Mouse (Mus musculus) small intestine, adult 2 months (tissue): Measurements from ENCODE around the gene Fntb. TPM values are rescaled to one million over a fixed set of nuclear protein-coding genes. Genes with fewer than 3 reads are reported as not detected.

ENCODE experiments used
- H3K27ac ChIP-seq: fragments of 200-500 bp; 2 replicates; pipeline ENCODE4 v1.5.1; 2012; ENCODE audit warnings: low read depth, low read length, control low read depth, inconsistent platforms; ENCODE audit not compliant: insufficient read depth
- H3K27me3 ChIP-seq: fragments of 200-500 bp; 2 replicates; pipeline ENCODE4 v1.6.1; 2012; ENCODE audit warnings: mild to moderate bottlenecking, moderate library complexity, low read length, inconsistent platforms; ENCODE audit not compliant: control insufficient read depth, insufficient read depth
- H3K36me3 ChIP-seq: fragments of 200-500 bp; 2 replicates; pipeline ENCODE4 v1.6.1; 2012; ENCODE audit warnings: mild to moderate bottlenecking, low read length, control low read depth, inconsistent platforms; ENCODE audit not compliant: control insufficient read depth, insufficient read depth
- H3K4me1 ChIP-seq: fragments of 200-500 bp; 2 replicates; pipeline ENCODE4 v1.6.1; 2012; ENCODE audit warnings: low read length, inconsistent platforms, mixed read lengths; ENCODE audit not compliant: control insufficient read depth, insufficient read depth, insufficient read length
- H3K4me3 ChIP-seq: fragments of 200-500 bp; 2 replicates; pipeline ENCODE4 v1.5.1; 2012; ENCODE audit warnings: low read depth, mild to moderate bottlenecking, control low read depth, inconsistent platforms, low read length, moderate library complexity
- CTCF ChIP-seq: fragments of 200-500 bp; IDR thresholded peaks from 2 replicates; pipeline ENCODE4 v1.5.1; 2012; ENCODE audit warnings: low read depth, mild to moderate bottlenecking, control low read depth, inconsistent platforms, low read length, moderate library complexity, mixed read lengths; ENCODE audit not compliant: insufficient replicate concordance, insufficient read length; ENCODE audit errors: extremely low read depth
- POLR2A ChIP-seq: fragments of 200-500 bp; IDR thresholded peaks from 2 replicates; pipeline ENCODE4 v1.6.1; 2012; ENCODE audit warnings: low read depth, mild to moderate bottlenecking, control low read depth, inconsistent platforms, low read length, moderate library complexity
- WGBS: fragments of 180-500 bp; shearing (Covaris S2); methylation state at CpG from one replicate; pipeline ENCODE4 v1.1.7; 2018; 5-methylcytosine and 5-hydroxymethylcytosine counted together
- polyA plus RNA-seq: library from polyadenylated mRNA; depleted of rRNA; stranded (reverse); fragments of >200 nt; gene quantifications from 2 replicates; pipeline ENCODE4 v1.2.3, GENCODE M21; 2012

Fntb gene
- polyA plus RNA-seq, 1 experiment: 27.1 TPM

DNA sequence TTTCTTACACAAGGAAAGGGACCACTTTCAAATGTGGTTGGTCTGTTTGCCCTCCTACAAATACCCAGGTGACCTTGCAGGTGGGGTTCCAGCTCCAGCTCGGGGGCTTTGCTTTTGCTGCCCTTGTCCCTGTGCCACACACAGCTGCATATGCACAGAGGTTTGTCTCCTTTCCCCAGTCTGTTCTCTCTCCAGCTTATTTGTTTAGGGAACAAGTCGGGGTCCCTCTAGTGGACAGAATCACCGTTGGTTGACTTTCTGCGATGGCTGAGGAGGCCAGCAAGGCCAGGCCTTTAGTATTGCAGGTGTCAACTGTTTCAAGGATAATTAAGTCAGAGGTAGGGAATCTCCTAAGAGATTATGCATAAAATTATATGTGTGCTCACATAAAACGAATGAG lies 113.9 kb downstream of the Fntb start:
- H3K27me3 ChIP-seq: no peaks in the 10 kb centered on the region
- H3K36me3 ChIP-seq: peaks cover 7% of the 10 kb centered on the region; the same call in 1 of the 2 replicates
- TF ChIP-seq CTCF: peak; percentile 80; the same call in 1 of the 2 replicates
- TF ChIP-seq POLR2A: no peak
- H3K4me3 ChIP-seq: no peak overlapping the region
- 12% methylated on average over 5 of the region's 5 CpGs for WGBS
- H3K4me1 ChIP-seq: peaks cover 7% of the 10 kb centered on the region; the same call in 1 of the 2 replicates
- no peak overlapping the region for H3K27ac ChIP-seq

GRCm38 (mm10) chr12:76880131-76880530 lies 114.7 kb downstream of the Fntb start:
- WGBS: 89% methylated on average over 4 of the region's 4 CpGs
- no peaks in the 10 kb centered on the region for H3K27me3 ChIP-seq

DNA sequence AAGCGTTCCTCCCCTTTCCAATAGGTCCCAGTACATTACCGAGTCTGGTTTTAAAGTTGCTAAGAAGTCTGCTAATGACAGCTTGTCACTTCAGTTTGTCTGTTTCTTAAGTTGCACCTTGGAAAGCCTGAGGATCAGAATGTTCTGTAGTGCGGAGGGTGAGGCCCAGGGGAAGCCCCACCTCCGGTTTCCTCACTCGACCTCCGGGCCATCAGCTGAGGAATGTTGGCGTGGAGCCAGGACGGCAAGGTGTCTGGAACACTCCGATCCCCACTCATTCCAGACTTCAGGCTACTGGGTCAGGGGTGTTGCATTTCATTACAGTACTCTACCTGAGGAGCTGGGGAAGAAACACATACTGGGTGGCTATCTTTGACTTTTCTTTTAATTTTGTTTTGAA lies 118.4 kb downstream of the Fntb start:
- WGBS: 13% methylated on average over 9 of the region's 9 CpGs
- Histone ChIP-seq H3K4me3 (no peak overlapping the region), H3K27me3 (no peaks in the 10 kb centered on the region), H3K4me1 (peaks cover 16% of the 10 kb centered on the region), H3K36me3 (no peaks in the 10 kb centered on the region), H3K27ac (peak overlapping the region; percentile 95)
- TF ChIP-seq POLR2A: no peak
- TF ChIP-seq CTCF: no peak

More at GRCm38 (mm10) chr12:76880131-76880530, 114.7 kb downstream of the Fntb start:
- Histone ChIP-seq H3K4me3 (no peak overlapping the region), H3K36me3 (0 out of 2 replicates have a peak, but pooled peaks cover 3% of the 10 kb centered on the region), H3K4me1 (peaks cover 10% of the 10 kb centered on the region; the same call in 1 of the 2 replicates), H3K27ac (no peak overlapping the region)
- TF ChIP-seq CTCF: no peak
- no peak for TF ChIP-seq POLR2A

GRCm38 (mm10) chr12:76885103-76885502 lies 119.7 kb downstream of the Fntb start:
- no peaks in the 10 kb centered on the region for H3K36me3 ChIP-seq
- H3K27ac ChIP-seq: peak overlapping the region; percentile 47; the same call in 1 of the 2 replicates
- no peak overlapping the region for H3K4me3 ChIP-seq
- H3K27me3 ChIP-seq: no peaks in the 10 kb centered on the region
- 39% methylated on average over 4 of the region's 4 CpGs for WGBS
- H3K4me1 ChIP-seq: peaks cover 17% of the 10 kb centered on the region
- TF ChIP-seq POLR2A: no peak
- TF ChIP-seq CTCF: no peak

DNA sequence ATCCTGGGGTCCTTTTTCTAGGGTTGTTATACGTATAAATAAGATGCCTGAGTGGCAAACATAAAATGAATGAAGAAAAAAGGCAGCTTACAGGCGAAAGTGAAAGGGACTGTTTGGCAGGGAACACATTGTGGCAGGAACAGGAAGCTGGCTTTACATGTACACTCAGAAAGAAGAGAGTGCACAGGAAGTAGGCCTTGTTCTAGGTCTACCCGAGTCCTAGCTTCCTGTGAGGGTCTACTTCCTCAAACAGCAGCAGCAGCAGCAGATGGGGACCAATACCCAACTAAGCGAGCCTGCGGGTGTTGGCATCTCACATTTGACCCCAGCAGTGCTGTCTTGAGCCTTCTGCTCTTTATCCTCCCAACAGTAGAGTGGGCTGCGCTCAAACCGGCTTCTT lies 121.4 kb downstream of the Fntb start:
- Histone ChIP-seq H3K27me3 (no peaks in the 10 kb centered on the region), H3K36me3 (0 out of 2 replicates have a peak, but pooled peaks cover 2% of the 10 kb centered on the region), H3K27ac (no peak overlapping the region), H3K4me3 (no peak overlapping the region), H3K4me1 (peaks cover 20% of the 10 kb centered on the region)
- no peak for TF ChIP-seq CTCF
- TF ChIP-seq POLR2A: no peak
- 76% methylated on average over 7 of the region's 7 CpGs for WGBS

GRCm38 (mm10) chr12:76887941-76888340 lies 122.6 kb downstream of the Fntb start:
- no peaks in the 10 kb centered on the region for H3K27me3 ChIP-seq
- peaks cover 20% of the 10 kb centered on the region for H3K4me1 ChIP-seq
- TF ChIP-seq CTCF (no peak), POLR2A (no peak)
- no peak overlapping the region for H3K27ac ChIP-seq
- WGBS: 96% methylated on average over 12 of the region's 12 CpGs
- H3K4me3 ChIP-seq: no peak overlapping the region
- 0 out of 2 replicates have a peak, but pooled peaks cover 2% of the 10 kb centered on the region for H3K36me3 ChIP-seq

DNA sequence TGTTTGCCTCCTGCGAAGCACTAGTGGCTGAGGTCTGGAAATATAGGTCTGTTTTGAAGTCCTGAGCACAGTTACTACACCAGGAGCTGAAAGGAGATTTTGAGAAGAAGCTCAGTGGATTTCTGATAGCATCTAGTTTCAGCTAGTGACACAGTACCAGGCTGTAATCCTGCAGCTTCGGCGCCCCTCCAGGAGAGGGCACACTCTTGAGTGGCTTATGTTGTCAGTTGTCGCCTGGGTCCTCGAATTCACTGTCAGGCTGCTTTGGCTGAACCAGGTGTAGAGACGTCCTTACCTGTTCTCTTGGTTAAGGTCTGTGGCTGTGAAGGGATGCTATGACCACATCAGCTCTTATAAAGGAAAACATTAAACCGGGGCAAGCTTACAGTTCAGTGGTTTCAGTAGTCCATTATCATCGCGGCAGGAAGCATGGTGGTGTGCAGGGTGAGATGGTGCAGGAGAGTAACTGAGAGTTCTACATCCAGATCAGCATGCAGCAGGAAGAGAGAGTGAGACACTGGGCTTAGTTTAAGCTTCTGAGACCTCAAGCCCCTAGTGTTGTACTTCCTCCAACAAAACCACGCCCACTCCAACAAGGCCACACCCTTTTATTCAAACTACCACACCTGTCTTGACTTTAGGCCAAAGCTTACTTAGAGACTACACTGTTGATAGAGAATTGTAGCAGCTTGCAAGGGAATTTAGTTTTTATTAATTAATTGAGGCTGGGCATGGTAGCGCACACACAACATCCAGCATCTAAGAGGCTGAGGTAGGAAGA lies 124.2 kb downstream of the Fntb start:
- no peak for TF ChIP-seq POLR2A
- TF ChIP-seq CTCF: peak; percentile 42; the same call in 1 of the 2 replicates
- Histone ChIP-seq H3K4me3 (no peak overlapping the region), H3K27me3 (no peaks in the 10 kb centered on the region), H3K4me1 (peaks cover 18% of the 10 kb centered on the region), H3K27ac (peak overlapping the region; percentile 17; the same call in 1 of the 2 replicates), H3K36me3 (0 out of 2 replicates have a peak, but pooled peaks cover 2% of the 10 kb centered on the region)
- WGBS: 75% methylated on average over 11 of the region's 11 CpGs
